Mouse (Mus musculus) midbrain, embryonic 14.5 days (tissue): Measurements from ENCODE around the gene Hsd3b7. TPM values are rescaled to one million over a fixed set of nuclear protein-coding genes. Genes with fewer than 3 reads are reported as not detected.

Source experiments
- ATAC-seq: fragments of 200-750 bp; cut with Nextera tagmentation; 2 replicates; pipeline ENCODE4 v1.8.0; 2017; ENCODE audit warnings: moderate number of reproducible peaks, moderate library complexity; ENCODE audit not compliant: low FRiP score, low TSS enrichment
- DNase-seq: peaks from one replicate; pipeline ENCODE4 v3.0.0-alpha.2; 2015
- H3K27ac ChIP-seq: fragments of 300-500 bp; sonication (generic); replicated peaks from 2 replicates; pipeline ENCODE4 v1.5.1; 2014; ENCODE audit warnings: mild to moderate bottlenecking, low read depth, low read length, moderate library complexity
- H3K27me3 ChIP-seq: fragments of 300-500 bp; sonication (generic); 2 replicates; pipeline ENCODE4 v1.6.1; 2014; ENCODE audit warnings: low read length, control low read depth, mixed read lengths; ENCODE audit not compliant: control insufficient read depth, insufficient read depth
- H3K36me3 ChIP-seq: fragments of 300-500 bp; sonication (generic); 2 replicates; pipeline ENCODE4 v1.6.1; 2014; ENCODE audit warnings: low read length, control low read depth; ENCODE audit not compliant: control insufficient read depth, insufficient read depth
- H3K4me1 ChIP-seq: fragments of 300-500 bp; sonication (generic); 2 replicates; pipeline ENCODE4 v1.6.1; 2014; ENCODE audit warnings: mild to moderate bottlenecking, antibody characterized with exemption, low read length, control low read depth; ENCODE audit not compliant: control insufficient read depth, insufficient read depth
- H3K4me2 ChIP-seq: fragments of 300-500 bp; sonication (generic); 2 replicates; pipeline ENCODE4 v1.6.1; 2014; ENCODE audit warnings: mild to moderate bottlenecking, low read length, moderate library complexity
- H3K4me3 ChIP-seq: fragments of 300-500 bp; sonication (generic); replicated peaks from 2 replicates; pipeline ENCODE4 v1.5.1; 2014; ENCODE audit warnings: low read depth, low read length
- H3K9ac ChIP-seq: fragments of 300-500 bp; sonication (generic); replicated peaks from 2 replicates; pipeline ENCODE4 v1.6.1; 2014; ENCODE audit warnings: mild to moderate bottlenecking, low read length, moderate library complexity
- H3K9me3 ChIP-seq: fragments of 300-500 bp; sonication (generic); 2 replicates; pipeline ENCODE4 v1.6.1; 2016; ENCODE audit warnings: low read length, control low read depth, mixed read lengths; ENCODE audit not compliant: control insufficient read depth
- WGBS: fragments of 180-500 bp; shearing (Covaris S2); extraction: QIAGEN DNeasy Blood & Tissue Kit; methylation state at CpG from one replicate; pipeline ENCODE4 v1.1.7; 2014; 5-methylcytosine and 5-hydroxymethylcytosine counted together
- polyA plus RNA-seq: library from polyadenylated mRNA; unstranded; fragments of >200 nt; fragmentation: Nextera tagmentation; extraction: Ambion mirVana; gene quantifications from 2 replicates; pipeline ENCODE4 v1.2.1, GENCODE M21; 2014

The Hsd3b7 gene
- polyA plus RNA-seq, 1 experiment from 2014 or later: 7.1 TPM

GRCm38 (mm10) chr7:127778350-127778749 lies 22.1 kb upstream of the Hsd3b7 start:
- Histone ChIP-seq H3K36me3 (peaks cover 41% of the 10 kb centered on the region), H3K27ac (no peak overlapping the region), H3K9me3 (no peaks in the 10 kb centered on the region), H3K9ac (peak overlapping the region; percentile 91; the same call in 1 of the 2 replicates), H3K27me3 (no peaks in the 10 kb centered on the region), H3K4me1 (peaks cover 7% of the 10 kb centered on the region), H3K4me2 (peak overlapping the region; percentile 66), H3K4me3 (peak overlapping the region; percentile 89)
- 78% methylated on average over 4 of the region's 4 CpGs for WGBS
- no peak for ATAC-seq
- no peak for DNase-seq

DNA sequence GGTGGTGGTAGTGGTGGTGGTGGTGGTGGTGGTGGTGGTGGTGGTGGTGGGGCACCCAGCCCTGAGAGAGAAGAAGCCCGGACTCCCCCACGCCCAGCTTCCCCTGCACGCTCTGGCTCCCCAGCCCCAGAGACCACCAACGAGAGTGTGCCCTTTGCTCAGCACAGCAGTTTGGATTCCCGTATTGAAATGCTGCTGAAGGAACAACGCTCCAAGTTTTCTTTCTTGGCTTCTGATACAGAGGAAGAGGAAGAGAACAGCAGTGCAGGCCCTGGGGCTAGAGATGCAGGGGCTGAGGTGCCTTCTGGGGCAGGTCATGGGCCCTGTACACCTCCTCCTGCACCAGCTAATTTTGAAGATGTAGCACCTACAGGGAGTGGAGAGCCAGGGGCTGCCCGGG lies 15.1 kb upstream of the Hsd3b7 start, which contains the start of gene Gm49388:
Gene Gm49388, plus strand, starts transcription at position 301 of the 400 bp plus-strand sequence.
- H3K27me3 ChIP-seq: no peaks in the 10 kb centered on the region
- WGBS: 97% methylated on average over 7 of the region's 7 CpGs
- DNase-seq (no peak), ATAC-seq (no peak)
- no peak within 1 kb of the TSS for H3K4me3 ChIP-seq
- no peaks in the 10 kb centered on the region for H3K4me1 ChIP-seq
- H3K4me2 ChIP-seq: no peak within 1 kb of the TSS
- no peaks in the 10 kb centered on the region for H3K9me3 ChIP-seq
- peaks cover 96% of the 10 kb centered on the region for H3K36me3 ChIP-seq
- H3K27ac ChIP-seq: no peak within 1 kb of the TSS
- H3K9ac ChIP-seq: no peak within 1 kb of the TSS

GRCm38 (mm10) chr7:127797076-127797845 lies 3.1 kb upstream of the Hsd3b7 start:
- Histone ChIP-seq H3K4me2 (no peak overlapping the region), H3K36me3 (peaks cover 79% of the 10 kb centered on the region), H3K4me3 (no peak overlapping the region), H3K27ac (no peak overlapping the region), H3K27me3 (no peaks in the 10 kb centered on the region), H3K9ac (no peak overlapping the region), H3K4me1 (0 out of 2 replicates have a peak, but pooled peaks cover 3% of the 10 kb centered on the region), H3K9me3 (no peaks in the 10 kb centered on the region)
- ATAC-seq (no peak), DNase-seq (no peak)
- WGBS: 96% methylated on average over 23 of the region's 23 CpGs

GRCm38 (mm10) chr7:127798591-127798990 lies 1.8 kb upstream of the Hsd3b7 start:
- DNase-seq: no peak
- no peaks in the 10 kb centered on the region for H3K27me3 ChIP-seq
- WGBS: 91% methylated on average over 4 of the region's 4 CpGs
- peaks cover 72% of the 10 kb centered on the region for H3K36me3 ChIP-seq
- no peak for ATAC-seq
- H3K9me3 ChIP-seq: no peaks in the 10 kb centered on the region
- H3K4me2 ChIP-seq: no peak overlapping the region
- H3K27ac ChIP-seq: no peak overlapping the region
- no peak overlapping the region for H3K9ac ChIP-seq
- H3K4me3 ChIP-seq: no peak overlapping the region
- H3K4me1 ChIP-seq: 0 out of 2 replicates have a peak, but pooled peaks cover 3% of the 10 kb centered on the region

GRCm38 (mm10) chr7:127799211-127799610 lies 1.2 kb upstream of the Hsd3b7 start:
- H3K27me3 ChIP-seq: no peaks in the 10 kb centered on the region
- no peak overlapping the region for H3K4me3 ChIP-seq
- WGBS: 93% methylated on average over 13 of the region's 13 CpGs
- H3K4me2 ChIP-seq: no peak overlapping the region
- H3K9me3 ChIP-seq: no peaks in the 10 kb centered on the region
- H3K9ac ChIP-seq: no peak overlapping the region
- DNase-seq: no peak
- H3K27ac ChIP-seq: no peak overlapping the region
- ATAC-seq: no peak
- H3K4me1 ChIP-seq: 0 out of 2 replicates have a peak, but pooled peaks cover 3% of the 10 kb centered on the region
- H3K36me3 ChIP-seq: peaks cover 66% of the 10 kb centered on the region

DNA sequence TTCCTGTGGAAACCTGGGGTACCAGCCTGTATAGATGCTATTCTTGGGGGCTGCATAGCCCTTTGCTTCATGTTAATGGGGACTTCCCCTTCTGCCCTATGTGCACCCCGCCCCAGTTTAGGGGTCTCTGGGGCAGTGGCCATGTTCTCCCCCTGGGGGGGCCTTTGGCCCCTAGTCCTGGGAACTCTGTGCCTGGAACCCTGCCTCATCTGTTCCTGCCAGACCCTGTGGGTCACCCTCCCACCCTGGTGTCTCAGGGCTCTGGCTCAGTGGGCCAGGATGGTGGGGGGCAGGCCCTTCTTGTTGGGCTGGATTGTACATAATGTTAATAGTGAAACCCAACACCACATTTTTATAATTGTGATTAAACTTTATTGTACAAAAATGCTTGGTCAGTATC lies 666 bp upstream of the Hsd3b7 start:
- no peak overlapping the region for H3K9ac ChIP-seq
- 0 out of 2 replicates have a peak, but pooled peaks cover 3% of the 10 kb centered on the region for H3K4me1 ChIP-seq
- no peak overlapping the region for H3K4me3 ChIP-seq
- ATAC-seq (no peak), DNase-seq (no peak)
- no peak overlapping the region for H3K27ac ChIP-seq
- peaks cover 65% of the 10 kb centered on the region for H3K36me3 ChIP-seq
- 94% methylated on average over 1 of the region's 1 CpGs for WGBS
- H3K9me3 ChIP-seq: no peaks in the 10 kb centered on the region
- H3K27me3 ChIP-seq: no peaks in the 10 kb centered on the region
- H3K4me2 ChIP-seq: no peak overlapping the region

DNA sequence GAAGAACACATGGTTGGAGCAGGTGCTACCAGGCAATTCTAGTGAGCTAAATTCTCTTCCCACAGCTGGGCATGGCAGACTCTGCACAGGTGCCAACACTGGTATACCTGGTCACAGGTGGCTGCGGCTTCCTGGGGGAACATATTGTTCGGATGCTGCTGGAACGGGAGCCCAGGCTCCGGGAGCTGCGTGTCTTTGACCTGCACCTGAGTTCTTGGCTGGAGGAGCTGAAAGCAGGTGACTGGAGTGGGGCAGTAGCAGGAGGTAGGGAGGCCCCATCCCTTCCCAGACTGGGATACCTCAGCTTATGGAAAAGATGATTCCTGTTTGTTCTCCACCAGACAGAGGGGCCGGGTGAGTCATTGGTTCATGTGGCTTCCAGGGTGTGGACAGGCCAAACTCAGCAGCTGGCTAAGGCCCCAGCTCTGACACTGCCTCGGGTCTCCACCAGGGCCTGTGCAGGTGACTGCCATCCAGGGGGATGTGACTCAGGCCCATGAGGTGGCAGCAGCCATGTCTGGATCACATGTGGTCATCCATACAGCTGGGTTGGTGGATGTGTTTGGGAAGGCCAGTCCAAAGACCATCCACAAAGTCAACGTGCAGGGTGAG lies 712 bp downstream of the Hsd3b7 start:
- DNase-seq (no peak), ATAC-seq (no peak)
- H3K9ac ChIP-seq: no peak overlapping the region
- no peaks in the 10 kb centered on the region for H3K27me3 ChIP-seq
- 0 out of 2 replicates have a peak, but pooled peaks cover 3% of the 10 kb centered on the region for H3K4me1 ChIP-seq
- H3K9me3 ChIP-seq: no peaks in the 10 kb centered on the region
- H3K27ac ChIP-seq: no peak overlapping the region
- H3K4me2 ChIP-seq: 0 out of 2 replicates have a peak overlapping the region, but pooled peaks have one; percentile 25
- H3K4me3 ChIP-seq: no peak overlapping the region
- WGBS: 92% methylated on average over 8 of the region's 8 CpGs
- peaks cover 62% of the 10 kb centered on the region for H3K36me3 ChIP-seq

DNA sequence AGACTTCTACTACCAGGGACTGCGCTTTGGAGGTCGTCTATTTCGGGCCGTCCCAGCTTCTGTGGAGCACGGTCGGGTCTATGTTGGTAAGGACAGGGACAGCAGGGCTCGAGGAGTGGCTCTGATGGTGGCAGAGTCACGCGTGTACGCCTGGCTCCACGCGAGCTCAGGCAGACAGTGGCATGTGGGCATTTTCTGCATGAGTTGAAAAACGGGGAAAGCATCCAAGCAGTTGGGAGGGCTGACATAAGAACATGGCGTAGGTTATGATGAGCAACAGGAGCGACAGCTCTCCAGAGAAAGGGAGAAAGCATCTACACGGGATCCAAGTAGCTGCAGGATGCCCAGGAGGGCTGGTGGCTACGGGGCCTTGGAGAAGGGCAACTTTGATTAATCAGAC lies 1.9 kb downstream of the Hsd3b7 start:
- Histone ChIP-seq H3K27ac (no peak overlapping the region), H3K36me3 (peaks cover 57% of the 10 kb centered on the region), H3K9ac (no peak overlapping the region), H3K27me3 (no peaks in the 10 kb centered on the region), H3K4me1 (0 out of 2 replicates have a peak, but pooled peaks cover 3% of the 10 kb centered on the region), H3K4me3 (no peak overlapping the region), H3K9me3 (no peaks in the 10 kb centered on the region), H3K4me2 (no peak overlapping the region)
- no peak for ATAC-seq
- no peak for DNase-seq
- WGBS: 95% methylated on average over 17 of the region's 17 CpGs
